Mouse (Mus musculus): ENCODE measurements around the gene Crp. TPM values are rescaled to one million over a fixed set of nuclear protein-coding genes. Genes with fewer than 3 reads are reported as not detected.

The Crp gene
- polyA plus RNA-seq, 1 experiment from 2014 or later, result 0.77 TPM

- Histone ChIP-seq H3K27me3 (no peaks in the 10 kb centered on the region), H3K4me3 (no peak overlapping the region), H3K9ac (no peak overlapping the region), H3K36me3 (no peaks in the 10 kb centered on the region), H3K9me3 (no peaks in the 10 kb centered on the region), H3K27ac (replicated peaks) (no peak overlapping the region), H3K4me2 (no peak overlapping the region), H3K4me1 (replicated peaks) (no peaks in the 10 kb centered on the region)
- WGBS, result 79% methylated on average over 7 of the region's 7 CpGs
- ATAC-seq (ENCODE audit: low read depth), result no peak
Measured at GRCm38 (mm10) chr1:172755151-172755550, 57.3 kb downstream of the Crp start.

- Histone ChIP-seq H3K9ac (no peak overlapping the region), H3K4me2 (no peak overlapping the region), H3K27me3 (no peaks in the 10 kb centered on the region), H3K36me3 (no peaks in the 10 kb centered on the region), H3K27ac (replicated peaks) (no peak overlapping the region), H3K9me3 (no peaks in the 10 kb centered on the region), H3K4me3 (no peak overlapping the region), H3K4me1 (replicated peaks) (no peaks in the 10 kb centered on the region)
- no peak for ATAC-seq (ENCODE audit: low read depth)
- WGBS, result 85% methylated on average over 1 of the region's 1 CpGs
Measured at GRCm38 (mm10) chr1:172759525-172759924, 61.7 kb downstream of the Crp start.

GRCm38 (mm10) chr1:172779195-172779594, 81.3 kb downstream of the Crp start:
- Histone ChIP-seq H3K27ac (replicated peaks) (no peak overlapping the region), H3K27me3 (no peaks in the 10 kb centered on the region), H3K9ac (no peak overlapping the region), H3K4me3 (no peak overlapping the region), H3K4me2 (no peak overlapping the region), H3K9me3 (no peaks in the 10 kb centered on the region), H3K4me1 (replicated peaks) (no peaks in the 10 kb centered on the region), H3K36me3 (no peaks in the 10 kb centered on the region)
- no peak for ATAC-seq (ENCODE audit: low read depth)
- WGBS, result 58% methylated on average over 5 of the region's 5 CpGs

DNA sequence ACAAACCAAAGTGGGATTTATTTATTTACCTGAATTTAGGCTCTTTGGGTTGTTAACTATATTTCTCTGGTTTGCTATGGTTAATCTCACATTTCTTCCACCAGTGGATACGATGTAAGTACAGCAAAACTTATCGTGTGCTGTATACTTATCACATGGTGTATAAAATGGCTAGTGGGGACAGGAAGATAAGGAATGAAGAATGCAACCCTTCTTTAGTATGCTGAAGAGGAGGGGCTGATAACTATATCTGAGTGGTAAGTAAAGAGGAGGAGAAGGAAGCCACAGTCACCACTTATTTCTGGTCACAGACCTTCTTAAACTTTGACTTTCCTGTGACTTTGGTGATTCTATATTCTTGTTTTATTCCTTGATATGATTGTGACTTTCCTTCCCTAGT, 87.5 kb downstream of the Crp start:
- H3K4me3 ChIP-seq, result no peak overlapping the region
- no peak overlapping the region for H3K9ac ChIP-seq
- 89% methylated on average over 2 of the region's 2 CpGs for WGBS
- H3K9me3 ChIP-seq, result no peaks in the 10 kb centered on the region
- no peaks in the 10 kb centered on the region for H3K4me1 ChIP-seq (replicated peaks)
- no peaks in the 10 kb centered on the region for H3K27me3 ChIP-seq
- no peak for ATAC-seq (ENCODE audit: low read depth)
- no peaks in the 10 kb centered on the region for H3K36me3 ChIP-seq
- H3K4me2 ChIP-seq, result no peak overlapping the region
- H3K27ac ChIP-seq (replicated peaks), result no peak overlapping the region

- 3% methylated on average over 1 of the region's 1 CpGs for WGBS
- no peak overlapping the region for H3K27ac ChIP-seq (replicated peaks)
- H3K4me3 ChIP-seq, result no peak overlapping the region
- no peaks in the 10 kb centered on the region for H3K27me3 ChIP-seq
- H3K36me3 ChIP-seq, result no peaks in the 10 kb centered on the region
- ATAC-seq (ENCODE audit: low read depth), result no peak
- no peak overlapping the region for H3K9ac ChIP-seq
- H3K4me2 ChIP-seq, result no peak overlapping the region
- H3K9me3 ChIP-seq, result no peaks in the 10 kb centered on the region
- no peaks in the 10 kb centered on the region for H3K4me1 ChIP-seq (replicated peaks)
Measured at GRCm38 (mm10) chr1:172785886-172786285, 88.0 kb downstream of the Crp start.

- Histone ChIP-seq H3K4me2 (no peak overlapping the region), H3K9me3 (no peaks in the 10 kb centered on the region), H3K27me3 (no peaks in the 10 kb centered on the region), H3K9ac (no peak overlapping the region), H3K27ac (replicated peaks) (no peak overlapping the region), H3K36me3 (no peaks in the 10 kb centered on the region), H3K4me3 (no peak overlapping the region), H3K4me1 (replicated peaks) (no peaks in the 10 kb centered on the region)
- no peak for ATAC-seq (ENCODE audit: low read depth)
- WGBS, result 91% methylated on average over 2 of the region's 2 CpGs
Measured at GRCm38 (mm10) chr1:172828975-172829374, 131.1 kb downstream of the Crp start.

DNA sequence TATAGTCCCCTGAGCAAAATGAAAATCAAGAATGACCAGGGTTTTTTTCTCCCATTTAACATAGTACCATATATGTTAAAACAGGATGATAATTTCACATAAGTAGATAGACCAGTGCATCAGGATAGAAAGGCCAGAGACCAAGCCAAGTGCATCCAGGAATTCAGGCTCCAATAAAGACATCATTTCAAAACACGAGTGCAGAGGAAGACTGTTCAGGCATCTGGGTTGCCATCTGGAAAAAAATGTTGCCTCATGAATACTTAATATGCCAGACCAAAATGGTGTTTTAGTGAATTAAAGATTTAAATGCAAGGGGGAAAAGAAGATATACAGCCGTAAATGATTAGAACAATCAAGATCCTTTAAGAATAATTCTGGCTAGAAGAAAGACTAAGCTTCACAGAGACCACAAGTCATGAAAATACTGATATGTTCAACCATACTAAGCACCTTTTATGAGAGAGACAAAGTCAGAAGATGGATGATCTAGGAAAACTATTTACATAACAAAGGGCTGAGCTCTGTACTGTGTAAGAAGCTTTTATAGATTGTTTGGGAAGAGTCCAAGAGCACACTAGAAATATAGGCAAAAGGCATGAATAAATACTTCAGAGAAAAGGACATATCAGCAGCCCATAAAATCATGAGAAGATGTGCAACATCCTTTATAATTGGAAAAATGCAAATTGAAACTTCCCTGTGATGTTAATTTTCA, 149.3 kb downstream of the Crp start:
- 30% methylated on average over 2 of the region's 2 CpGs for WGBS
- Histone ChIP-seq H3K27ac (replicated peaks) (no peak overlapping the region), H3K4me2 (no peak overlapping the region), H3K4me3 (no peak overlapping the region), H3K9me3 (no peaks in the 10 kb centered on the region), H3K36me3 (no peaks in the 10 kb centered on the region), H3K9ac (no peak overlapping the region), H3K4me1 (replicated peaks) (peaks cover 13% of the 10 kb centered on the region), H3K27me3 (no peaks in the 10 kb centered on the region)
- 0 out of 2 replicates have a peak, but pooled peaks have one; percentile 47 for ATAC-seq (ENCODE audit: low read depth)

GRCm38 (mm10) chr1:172848171-172848570, 150.3 kb downstream of the Crp start:
- ATAC-seq (ENCODE audit: low read depth), result 0 out of 2 replicates have a peak, but pooled peaks have one; percentile 50
- Histone ChIP-seq H3K36me3 (no peaks in the 10 kb centered on the region), H3K27ac (replicated peaks) (no peak overlapping the region), H3K27me3 (no peaks in the 10 kb centered on the region), H3K4me2 (no peak overlapping the region), H3K9me3 (no peaks in the 10 kb centered on the region), H3K4me1 (replicated peaks) (peaks cover 13% of the 10 kb centered on the region), H3K9ac (no peak overlapping the region), H3K4me3 (no peak overlapping the region)
- WGBS, result 81% methylated on average over 2 of the region's 2 CpGs

GRCm38 (mm10) chr1:172875265-172875664, 177.4 kb downstream of the Crp start:
- no peaks in the 10 kb centered on the region for H3K9me3 ChIP-seq
- no peak overlapping the region for H3K9ac ChIP-seq
- no peaks in the 10 kb centered on the region for H3K27me3 ChIP-seq
- H3K36me3 ChIP-seq, result no peaks in the 10 kb centered on the region
- no peak overlapping the region for H3K4me3 ChIP-seq
- H3K4me2 ChIP-seq, result no peak overlapping the region
- no peak overlapping the region for H3K27ac ChIP-seq (replicated peaks)
- ATAC-seq (ENCODE audit: low read depth), result no peak
- H3K4me1 ChIP-seq (replicated peaks), result no peaks in the 10 kb centered on the region
- WGBS, result 83% methylated on average over 4 of the region's 4 CpGs

GRCm38 (mm10) chr1:172876675-172877074, 178.8 kb downstream of the Crp start:
- Histone ChIP-seq H3K4me2 (no peak overlapping the region), H3K9me3 (no peaks in the 10 kb centered on the region), H3K4me1 (replicated peaks) (no peaks in the 10 kb centered on the region), H3K36me3 (no peaks in the 10 kb centered on the region), H3K27ac (replicated peaks) (no peak overlapping the region), H3K4me3 (no peak overlapping the region), H3K9ac (no peak overlapping the region), H3K27me3 (no peaks in the 10 kb centered on the region)
- no peak for ATAC-seq (ENCODE audit: low read depth)
- 68% methylated on average over 1 of the region's 1 CpGs for WGBS

Other genes starting within 250 kb of the Crp start
- gene Slamf9, start 222.7 kb upstream of the Crp start, polyA plus RNA-seq (2015; fragmentation: Nextera tagmentation; extraction: Ambion mirVana), result 0.37 TPM in 1 of 2 replicates, not detected in the other
- gene Igsf9, start 216.3 kb upstream of the Crp start, polyA plus RNA-seq (2015; fragmentation: Nextera tagmentation; extraction: Ambion mirVana), result 62.6 and 65.9 TPM in 2 replicates
- gene Tagln2, start 198.0 kb upstream of the Crp start, polyA plus RNA-seq (2015; fragmentation: Nextera tagmentation; extraction: Ambion mirVana), result 160 and 187 TPM in 2 replicates
- gene Cfap45, start 177.3 kb upstream of the Crp start, polyA plus RNA-seq (2015; fragmentation: Nextera tagmentation; extraction: Ambion mirVana), result 2.5 and 3.1 TPM in 2 replicates
- 0.82 and 0.85 TPM in 2 replicates for gene Vsig8, start 142.1 kb upstream of the Crp start, polyA plus RNA-seq (2015; fragmentation: Nextera tagmentation; extraction: Ambion mirVana)
- gene Slamf8, start 107.5 kb upstream of the Crp start, polyA plus RNA-seq (2015; fragmentation: Nextera tagmentation; extraction: Ambion mirVana), result not detected in 2 replicates
- 0.15 and 0.52 TPM in 2 replicates for gene Fcrl6, start 95.5 kb upstream of the Crp start, polyA plus RNA-seq (2015; fragmentation: Nextera tagmentation; extraction: Ambion mirVana)
- 14.8 and 20.1 TPM in 2 replicates for gene Dusp23, start 65.1 kb upstream of the Crp start, polyA plus RNA-seq (2015; fragmentation: Nextera tagmentation; extraction: Ambion mirVana)
- not detected in 2 replicates for gene Apcs, start 197.0 kb downstream of the Crp start, polyA plus RNA-seq (2015; fragmentation: Nextera tagmentation; extraction: Ambion mirVana)